Mouse (Mus musculus) lung, adult 2 months (tissue): ENCODE measurements at regions not wholly inside any gene's neighbourhood (a gene's known extent, or its start where the extent isn't known, plus 50 kb on each side); places are given as distances from the start of the nearest gene placed in this dataset.

Experiments
- CTCF ChIP-seq: fragments of 200-500 bp; IDR thresholded peaks from 2 replicates; pipeline ENCODE4 v1.5.1; 2011; ENCODE audit warnings: mild to moderate bottlenecking, low read length, control low read depth; ENCODE audit not compliant: insufficient read depth
- POLR2A ChIP-seq: fragments of 200-500 bp; IDR thresholded peaks from 2 replicates; pipeline ENCODE4 v1.6.1; 2011; ENCODE audit warnings: low read depth, mild to moderate bottlenecking, control low read depth, low read length, borderline replicate concordance; ENCODE audit errors: extremely low read depth

DNA sequence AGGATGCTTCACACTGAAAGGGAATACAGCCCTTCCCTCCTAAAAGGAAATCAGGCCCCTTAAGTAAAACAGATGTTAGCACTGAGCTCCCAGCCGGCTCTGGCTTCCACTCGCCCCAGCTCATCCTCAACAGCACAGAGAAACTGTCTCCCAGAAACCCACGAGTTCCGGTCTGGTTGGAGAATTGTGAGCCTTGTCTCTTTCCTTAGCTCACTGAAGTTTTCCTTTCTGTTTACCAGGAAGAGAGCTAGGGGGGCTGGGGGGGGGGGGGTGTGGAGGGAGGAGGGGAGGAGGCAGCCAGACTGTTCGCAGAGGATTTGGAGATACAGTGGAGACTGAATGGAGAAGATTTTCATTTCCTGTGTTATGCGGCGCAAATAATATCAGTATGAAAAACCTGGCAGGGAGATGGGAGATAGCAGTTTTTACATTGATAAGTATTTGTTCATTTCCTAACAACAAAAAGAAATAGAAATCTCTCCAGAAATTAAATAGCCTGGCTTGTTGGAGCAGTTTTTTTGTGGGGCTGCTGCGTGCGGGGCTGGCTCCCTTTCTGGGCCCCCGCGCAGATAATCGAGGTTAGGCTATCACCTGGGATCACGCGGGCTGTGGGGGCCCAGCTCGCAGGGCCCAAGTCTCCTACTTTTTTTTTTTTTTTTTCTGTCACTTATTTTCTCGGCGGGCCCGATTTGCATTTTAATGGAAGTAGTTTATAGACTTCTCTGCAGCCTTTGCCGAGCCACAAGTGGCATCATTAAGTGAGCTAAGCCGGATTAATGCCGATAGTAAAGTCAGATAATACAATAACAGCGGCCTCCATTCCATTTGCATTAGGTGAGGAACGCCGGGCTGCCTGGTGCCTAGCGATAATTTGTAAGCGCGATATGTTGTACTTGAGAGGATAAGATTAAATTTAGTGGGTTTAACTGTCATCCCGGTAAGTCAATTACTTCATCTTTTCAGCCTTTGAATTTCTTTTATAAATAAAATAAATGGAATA lies 235.5 kb downstream of the Insig2 start:
- TF ChIP-seq CTCF (no peak), POLR2A (no peak)
